Mouse (Mus musculus) limb, embryonic 15.5 days (tissue): ENCODE results near the gene Rps5. TPM values are rescaled to one million over a fixed set of nuclear protein-coding genes. Genes with fewer than 3 reads are reported as not detected.
"Not testable (repeated sequence)": the region's sequence is repeated elsewhere in the genome, so short reads cannot be mapped to it uniquely, and the experiment has no call there.

Experiments used
- ATAC-seq: fragments of 200-750 bp; cut with Nextera tagmentation; 2 replicates; pipeline ENCODE4 v1.8.0; 2017; ENCODE audit warnings: low read depth, moderate TSS enrichment; ENCODE audit not compliant: insufficient number of reproducible peaks, low FRiP score, low TSS enrichment
- H3K27ac ChIP-seq: fragments of 300-500 bp; sonication (generic); 2 replicates; pipeline ENCODE4 v1.5.1; 2015; ENCODE audit warnings: moderate library complexity, mild to moderate bottlenecking, inconsistent platforms
- H3K27me3 ChIP-seq: fragments of 300-500 bp; sonication (generic); 2 replicates; pipeline ENCODE4 v1.6.1; 2015; ENCODE audit warnings: inconsistent platforms
- H3K36me3 ChIP-seq: fragments of 300-500 bp; sonication (generic); 2 replicates; pipeline ENCODE4 v1.6.1; 2015; ENCODE audit warnings: inconsistent platforms
- H3K4me1 ChIP-seq: fragments of 300-500 bp; sonication (generic); 2 replicates; pipeline ENCODE4 v1.6.1; 2015; ENCODE audit warnings: inconsistent platforms
- H3K4me2 ChIP-seq: fragments of 300-500 bp; sonication (generic); 2 replicates; pipeline ENCODE4 v1.6.1; 2015; ENCODE audit warnings: mild to moderate bottlenecking, inconsistent platforms
- H3K4me3 ChIP-seq: fragments of 300-500 bp; sonication (generic); 2 replicates; pipeline ENCODE4 v1.5.1; 2015; ENCODE audit warnings: mild to moderate bottlenecking, inconsistent platforms
- H3K9ac ChIP-seq: fragments of 300-500 bp; sonication (generic); 2 replicates; pipeline ENCODE4 v1.6.1; 2015; ENCODE audit warnings: inconsistent platforms
- H3K9me3 ChIP-seq: fragments of 300-500 bp; sonication (generic); 2 replicates; pipeline ENCODE4 v1.6.1; 2016; ENCODE audit warnings: inconsistent platforms
- WGBS: fragments of 180-500 bp; shearing (Covaris S2); methylation state at CpG from one replicate; pipeline ENCODE4 v1.1.7; 2015; 5-methylcytosine and 5-hydroxymethylcytosine counted together
- polyA plus RNA-seq: library from polyadenylated mRNA; unstranded; fragments of >200 nt; fragmentation: Nextera tagmentation; extraction: Ambion mirVana; gene quantifications from 2 replicates; pipeline ENCODE4 v1.2.1, GENCODE M21; 2015

Rps5 gene
- polyA plus RNA-seq, 1 experiment from 2014 or later = 1,056 TPM

DNA sequence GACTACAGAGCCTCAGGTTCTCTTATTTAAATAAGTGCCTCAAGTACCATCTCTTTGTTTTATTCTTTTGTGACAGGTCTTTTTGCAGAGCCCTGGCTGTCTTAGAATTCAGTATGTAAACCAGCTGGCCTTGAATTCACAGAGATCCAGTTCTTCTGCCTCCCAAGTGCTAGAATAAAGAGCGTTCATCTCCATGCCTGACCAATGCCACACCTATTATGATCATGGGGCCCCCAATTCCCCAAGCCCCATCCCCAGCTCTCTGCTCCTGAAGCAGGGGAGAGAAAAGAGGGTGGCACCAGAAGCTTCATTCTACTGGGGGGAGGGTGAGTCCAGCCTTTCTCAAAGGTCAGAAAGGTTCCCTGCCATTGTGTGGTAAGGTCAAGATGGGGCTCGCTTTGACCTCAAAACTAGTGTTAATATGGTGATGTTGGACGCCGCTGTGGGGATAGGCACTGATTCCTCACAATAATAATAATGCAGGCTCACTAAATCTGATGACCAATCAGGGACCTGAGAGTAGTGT lies 11.6 kb downstream of the Rps5 start:
- Histone ChIP-seq H3K27me3 (peaks cover 5% of the 10 kb centered on the region; the same call in 1 of the 2 replicates), H3K9ac (no peak overlapping the region), H3K27ac (no peak overlapping the region), H3K9me3 (no peaks in the 10 kb centered on the region), H3K4me2 (no peak overlapping the region), H3K4me1 (no peaks in the 10 kb centered on the region), H3K4me3 (no peak overlapping the region), H3K36me3 (no peaks in the 10 kb centered on the region)
- no peak for ATAC-seq
- WGBS = 80% methylated on average over 4 of the region's 4 CpGs

- ATAC-seq = no peak
- Histone ChIP-seq H3K9ac (no peak overlapping the region), H3K9me3 (no peaks in the 10 kb centered on the region), H3K27me3 (no peaks in the 10 kb centered on the region), H3K4me3 (no peak overlapping the region), H3K36me3 (no peaks in the 10 kb centered on the region), H3K27ac (no peak overlapping the region), H3K4me2 (no peak overlapping the region), H3K4me1 (no peaks in the 10 kb centered on the region)
- WGBS = 76% methylated on average over 3 of the region's 3 CpGs
Measured at GRCm38 (mm10) chr7:12934808-12935207, 12.7 kb downstream of the Rps5 start.

- H3K9ac ChIP-seq, H3K36me3 ChIP-seq, ATAC-seq, H3K4me3 ChIP-seq, H3K4me2 ChIP-seq, H3K4me1 ChIP-seq, H3K27me3 ChIP-seq, H3K27ac ChIP-seq, H3K9me3 ChIP-seq: not testable (repeated sequence)
- 84% methylated on average over 4 of the region's 4 CpGs for WGBS
Measured at GRCm38 (mm10) chr7:12937254-12937803, 15.2 kb downstream of the Rps5 start.

GRCm38 (mm10) chr7:12940599-12940998 lies 18.5 kb downstream of the Rps5 start:
- 62% methylated on average over 4 of the region's 4 CpGs for WGBS
- H3K36me3 ChIP-seq = no peaks in the 10 kb centered on the region

GRCm38 (mm10) chr7:12943488-12943887 lies 21.4 kb downstream of the Rps5 start:
- no peak overlapping the region for H3K9ac ChIP-seq
- ATAC-seq = no peak

More at GRCm38 (mm10) chr7:12940599-12940998, 18.5 kb downstream of the Rps5 start:
- H3K9me3 ChIP-seq = no peaks in the 10 kb centered on the region
- H3K27ac ChIP-seq = no peak overlapping the region
- no peaks in the 10 kb centered on the region for H3K4me1 ChIP-seq
- no peak for ATAC-seq
- H3K4me3 ChIP-seq = no peak overlapping the region
- no peak overlapping the region for H3K4me2 ChIP-seq
- H3K27me3 ChIP-seq = no peaks in the 10 kb centered on the region
- H3K9ac ChIP-seq = no peak overlapping the region

DNA sequence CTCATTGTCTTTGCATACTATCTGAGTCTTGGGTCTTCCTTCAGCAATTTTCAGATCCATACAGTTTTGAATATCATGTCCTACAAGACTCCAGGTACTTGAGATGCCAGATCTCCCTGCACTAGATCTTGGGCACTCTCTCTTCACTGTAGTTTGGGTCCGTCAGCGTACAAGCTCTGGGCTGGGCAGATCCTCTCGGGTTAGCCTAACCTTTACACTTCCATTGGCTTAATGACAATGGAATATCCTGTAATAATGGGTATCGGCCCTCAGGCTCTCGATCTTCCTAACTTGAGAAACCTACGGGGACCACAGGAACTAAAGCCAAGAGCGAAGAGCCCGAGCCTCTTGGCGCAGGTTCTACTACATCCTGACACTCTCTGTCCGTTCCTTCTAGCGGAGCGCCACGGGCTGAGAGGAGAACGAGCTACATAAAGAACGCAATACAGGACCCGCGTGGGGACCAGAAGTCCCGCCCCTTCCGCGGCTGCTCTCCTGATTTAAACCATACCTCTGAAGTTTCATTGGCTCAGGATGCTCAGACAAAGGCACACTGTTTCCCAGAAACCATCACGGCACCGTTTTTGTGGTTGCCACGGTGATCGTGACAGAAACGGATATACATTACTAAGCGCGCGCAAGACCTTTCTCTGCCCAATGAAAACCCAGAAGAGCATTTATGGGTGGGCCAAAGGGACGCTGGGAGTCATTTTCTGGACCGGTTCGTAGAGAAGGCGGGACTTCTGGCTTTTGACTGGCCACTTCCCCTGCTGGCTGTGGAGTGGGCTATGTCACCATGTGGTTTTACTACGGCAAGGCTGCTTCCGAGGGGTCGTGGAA lies 27.2 kb downstream of the Rps5 start:
- peak overlapping the region; percentile 31 for H3K9ac ChIP-seq
- H3K4me3 ChIP-seq = peak overlapping the region; percentile 43
- peaks cover 12% of the 10 kb centered on the region for H3K4me1 ChIP-seq
- no peaks in the 10 kb centered on the region for H3K9me3 ChIP-seq
- no peaks in the 10 kb centered on the region for H3K27me3 ChIP-seq
- H3K4me2 ChIP-seq = peak overlapping the region; percentile 79
- peak overlapping the region; percentile 89 for H3K27ac ChIP-seq
- H3K36me3 ChIP-seq = no peaks in the 10 kb centered on the region
- 8% methylated on average over 35 of the region's 35 CpGs for WGBS
- ATAC-seq = peak; percentile 96

More at GRCm38 (mm10) chr7:12943488-12943887, 21.4 kb downstream of the Rps5 start:
- no peaks in the 10 kb centered on the region for H3K9me3 ChIP-seq
- no peak overlapping the region for H3K4me3 ChIP-seq
- no peak overlapping the region for H3K4me2 ChIP-seq
- H3K27me3 ChIP-seq = no peaks in the 10 kb centered on the region
- H3K4me1 ChIP-seq = no peaks in the 10 kb centered on the region
- no peaks in the 10 kb centered on the region for H3K36me3 ChIP-seq
- no peak overlapping the region for H3K27ac ChIP-seq

DNA sequence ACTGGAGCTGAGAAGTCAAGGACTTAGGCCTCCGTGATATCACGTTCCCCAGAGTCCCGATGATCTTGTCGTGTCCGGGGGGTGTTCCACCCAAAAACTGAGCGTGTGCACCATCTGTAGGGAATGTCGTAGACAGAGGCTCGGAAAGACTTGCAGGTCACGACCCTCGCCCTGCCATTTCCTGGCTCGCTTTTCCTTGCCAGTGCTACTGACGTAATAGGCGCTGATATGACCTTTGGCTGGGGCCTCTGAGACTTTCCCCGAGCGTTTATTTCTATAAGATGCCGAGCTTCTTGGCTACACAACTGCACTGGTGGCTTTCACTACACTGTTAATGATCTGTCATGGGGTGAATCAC lies 27.8 kb downstream of the Rps5 start:
- no peaks in the 10 kb centered on the region for H3K27me3 ChIP-seq
- H3K9me3 ChIP-seq = no peaks in the 10 kb centered on the region
- H3K9ac ChIP-seq = peak overlapping the region; percentile 31
- H3K36me3 ChIP-seq = no peaks in the 10 kb centered on the region
- peak overlapping the region; percentile 43 for H3K4me3 ChIP-seq
- ATAC-seq = no peak
- peaks cover 12% of the 10 kb centered on the region for H3K4me1 ChIP-seq
- 4% methylated on average over 16 of the region's 16 CpGs for WGBS
- peak overlapping the region; percentile 85 for H3K27ac ChIP-seq
- peak overlapping the region; percentile 79 for H3K4me2 ChIP-seq

DNA sequence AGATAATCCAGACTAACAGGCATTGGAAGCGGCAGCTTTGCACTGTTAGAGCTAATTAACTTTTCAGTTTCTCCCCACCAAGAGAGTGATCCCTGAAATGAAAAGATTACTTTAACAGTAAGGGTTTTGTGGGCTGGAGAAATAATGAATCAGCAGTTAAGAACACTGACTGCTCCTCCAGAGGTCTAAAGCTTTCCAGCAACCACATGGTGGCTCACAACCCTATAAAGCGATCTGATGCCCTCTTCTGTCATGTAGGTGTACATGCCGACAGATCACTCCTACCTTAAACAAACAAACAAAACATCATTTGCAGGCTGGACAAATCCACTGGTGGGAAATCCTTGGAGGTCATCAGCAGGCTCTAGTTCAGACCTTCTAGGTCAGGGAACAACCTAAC lies 32.8 kb downstream of the Rps5 start:
- Histone ChIP-seq H3K4me1 (peaks cover 5% of the 10 kb centered on the region; the same call in 1 of the 2 replicates), H3K9ac (no peak overlapping the region), H3K4me2 (no peak overlapping the region), H3K9me3 (no peaks in the 10 kb centered on the region), H3K36me3 (no peaks in the 10 kb centered on the region), H3K4me3 (no peak overlapping the region), H3K27ac (no peak overlapping the region), H3K27me3 (no peaks in the 10 kb centered on the region)
- ATAC-seq = no peak
- whole genome bisulfite sequencing = 53% methylated on average over 3 of the region's 3 CpGs

DNA sequence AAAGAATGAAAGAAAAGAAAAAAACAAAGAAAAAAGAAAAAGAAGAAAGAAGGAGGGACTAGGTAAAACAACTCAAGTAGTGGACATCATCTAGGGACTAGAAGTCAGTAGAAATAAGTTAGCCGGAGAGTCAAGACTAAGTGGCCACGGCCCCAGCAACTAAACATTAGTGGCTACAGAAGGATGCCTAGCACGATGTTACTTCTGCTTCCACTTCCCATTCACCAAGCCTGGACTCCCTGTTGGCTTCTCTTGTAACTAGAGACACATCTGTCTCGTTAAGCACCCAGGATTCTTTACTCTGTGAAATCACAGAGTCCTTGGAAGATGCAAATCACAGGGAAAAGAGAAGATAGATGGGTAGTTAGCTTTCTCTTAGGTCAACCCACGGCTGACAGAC lies 35.4 kb downstream of the Rps5 start:
- no peak for ATAC-seq
- no peaks in the 10 kb centered on the region for H3K4me1 ChIP-seq
- WGBS = 76% methylated on average over 5 of the region's 5 CpGs
- H3K4me2 ChIP-seq = no peak overlapping the region
- no peak overlapping the region for H3K27ac ChIP-seq
- H3K9me3 ChIP-seq = no peaks in the 10 kb centered on the region
- H3K9ac ChIP-seq = no peak overlapping the region
- no peaks in the 10 kb centered on the region for H3K36me3 ChIP-seq
- no peak overlapping the region for H3K4me3 ChIP-seq
- H3K27me3 ChIP-seq = no peaks in the 10 kb centered on the region

DNA sequence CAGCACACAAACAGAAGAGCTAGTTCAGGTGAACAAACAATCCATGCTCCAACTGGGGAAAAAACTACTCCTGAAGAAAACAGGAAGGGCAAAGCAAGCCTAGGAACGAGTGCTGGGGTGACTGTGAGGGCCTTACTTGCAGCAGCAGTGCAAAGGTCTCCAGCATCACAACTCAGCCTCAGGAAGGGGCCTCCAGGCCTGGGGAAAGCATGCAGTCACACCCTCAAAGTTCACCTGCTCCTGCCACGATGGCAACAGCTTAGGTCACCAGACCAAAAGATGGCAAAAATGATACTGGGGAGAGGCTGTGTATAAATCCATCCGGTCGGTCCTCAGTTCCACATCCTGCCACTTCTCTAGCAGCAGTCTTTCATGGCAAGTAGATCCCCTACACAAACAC lies 36.9 kb downstream of the Rps5 start:
- no peak overlapping the region for H3K4me3 ChIP-seq
- no peak for ATAC-seq
- no peak overlapping the region for H3K4me2 ChIP-seq
- H3K9ac ChIP-seq = no peak overlapping the region
- no peaks in the 10 kb centered on the region for H3K4me1 ChIP-seq
- no peaks in the 10 kb centered on the region for H3K27me3 ChIP-seq
- 64% methylated on average over 4 of the region's 4 CpGs for WGBS
- no peaks in the 10 kb centered on the region for H3K9me3 ChIP-seq
- no peaks in the 10 kb centered on the region for H3K36me3 ChIP-seq
- H3K27ac ChIP-seq = no peak overlapping the region

DNA sequence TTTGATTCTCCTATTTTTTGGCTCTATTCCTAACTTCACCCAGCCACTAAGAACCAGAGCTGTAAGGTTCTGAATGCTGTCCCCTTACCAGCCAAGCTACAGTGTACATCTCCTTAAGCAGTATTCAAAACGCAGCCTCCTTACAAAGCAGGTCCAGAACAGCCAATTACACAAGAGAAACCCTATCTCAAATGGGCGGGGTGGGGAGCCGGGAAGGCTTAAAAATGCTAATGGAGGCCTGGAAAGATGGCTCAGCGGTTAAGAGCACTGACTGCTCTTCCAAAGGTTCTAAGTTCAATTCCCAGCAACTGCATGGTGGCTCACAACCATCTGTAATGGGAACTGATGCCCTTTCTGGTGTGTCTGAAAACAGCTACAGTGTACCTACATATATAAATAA lies 37.6 kb downstream of the Rps5 start:
- Histone ChIP-seq H3K36me3 (no peaks in the 10 kb centered on the region), H3K9me3 (no peaks in the 10 kb centered on the region), H3K4me2 (no peak overlapping the region), H3K4me3 (no peak overlapping the region), H3K27me3 (no peaks in the 10 kb centered on the region), H3K4me1 (no peaks in the 10 kb centered on the region), H3K9ac (no peak overlapping the region), H3K27ac (no peak overlapping the region)
- ATAC-seq = no peak
- 32% methylated on average over 4 of the region's 4 CpGs for WGBS

- H3K4me1 ChIP-seq = peaks cover 8% of the 10 kb centered on the region
- 2% methylated on average over 29 of the region's 29 CpGs for WGBS
- peak; percentile 75; the same call in 1 of the 2 replicates for ATAC-seq
- peak overlapping the region; percentile 62 for H3K4me2 ChIP-seq
- H3K4me3 ChIP-seq = peak overlapping the region; percentile 54
- H3K27ac ChIP-seq = peak overlapping the region; percentile 93
- H3K9ac ChIP-seq = peak overlapping the region; percentile 62
- H3K27me3 ChIP-seq = no peaks in the 10 kb centered on the region
- H3K36me3 ChIP-seq = no peaks in the 10 kb centered on the region
- no peaks in the 10 kb centered on the region for H3K9me3 ChIP-seq
Measured at GRCm38 (mm10) chr7:12961511-12962141, 39.5 kb downstream of the Rps5 start.
